Mouse (Mus musculus): ENCODE measurements around the gene Lrrc10b. TPM values are rescaled to one million over a fixed set of nuclear protein-coding genes. Genes with fewer than 3 reads are reported as not detected.

The Lrrc10b gene
- 0.13 and 0.20 TPM in 2 replicates for polyA plus RNA-seq (2014; fragmentation: Nextera tagmentation; extraction: Ambion mirVana)

- DNase-seq (ENCODE audit: low spot score) = peak; percentile 79
- H3K4me2 ChIP-seq (ENCODE audit: low read depth, low read length) = peak within 1 kb of the TSS; percentile 92
- no peaks in the 10 kb centered on the region for H3K9me3 ChIP-seq (replicated peaks; ENCODE audit: control insufficient read depth, low read length)
- peak; percentile 61 for ATAC-seq (replicated peaks; ENCODE audit: insufficient number of reproducible peaks, low FRiP score, low TSS enrichment, low read depth)
- no peak within 1 kb of the TSS for H3K27ac ChIP-seq (replicated peaks; ENCODE audit: low read depth, low read length)
- H3K36me3 ChIP-seq (replicated peaks; ENCODE audit: control insufficient read depth, insufficient read depth, low read depth, low read length) = no peaks in the 10 kb centered on the region
- H3K4me1 ChIP-seq (ENCODE audit: control insufficient read depth, insufficient read depth, low read length) = no peaks in the 10 kb centered on the region
- H3K27me3 ChIP-seq (ENCODE audit: control insufficient read depth, insufficient read depth, low read length) = peaks cover 52% of the 10 kb centered on the region
- peak within 1 kb of the TSS; percentile 55 for H3K4me3 ChIP-seq (ENCODE audit: low read depth, low read length)
- under 1% methylated on average over 86 of the region's 96 CpGs for WGBS
- H3K9ac ChIP-seq (replicated peaks; ENCODE audit: low read length) = peak within 1 kb of the TSS; percentile 57
Measured at GRCm38 (mm10) chr19:10456752-10457483, at the start of gene Lrrc10b. Lrrc10b (minus strand) TSS chr19:10457473.

GRCm38 (mm10) chr19:10502571-10502970 lies 45.3 kb upstream of the Lrrc10b start:
- DNase-seq (ENCODE audit: low spot score) (peak; percentile 74), ATAC-seq (replicated peaks; ENCODE audit: insufficient number of reproducible peaks, low FRiP score, low TSS enrichment, low read depth) (0 out of 2 replicates have a peak, but pooled peaks have one; percentile 75)
- no peak overlapping the region for H3K4me2 ChIP-seq (ENCODE audit: low read depth, low read length)
- H3K27me3 ChIP-seq (ENCODE audit: control insufficient read depth, insufficient read depth, low read length) = no peaks in the 10 kb centered on the region
- H3K27ac ChIP-seq (replicated peaks; ENCODE audit: low read depth, low read length) = no peak overlapping the region
- H3K36me3 ChIP-seq (replicated peaks; ENCODE audit: control insufficient read depth, insufficient read depth, low read depth, low read length) = no peaks in the 10 kb centered on the region
- H3K4me3 ChIP-seq (ENCODE audit: low read depth, low read length) = no peak overlapping the region
- no peaks in the 10 kb centered on the region for H3K9me3 ChIP-seq (replicated peaks; ENCODE audit: control insufficient read depth, low read length)
- H3K9ac ChIP-seq (replicated peaks; ENCODE audit: low read length) = no peak overlapping the region
- WGBS = 10% methylated on average over 4 of the region's 4 CpGs
- H3K4me1 ChIP-seq (ENCODE audit: control insufficient read depth, insufficient read depth, low read length) = no peaks in the 10 kb centered on the region

GRCm38 (mm10) chr19:10500581-10500980 lies 43.3 kb upstream of the Lrrc10b start:
- no peak overlapping the region for H3K4me3 ChIP-seq (ENCODE audit: low read depth, low read length)
- no peak overlapping the region for H3K9ac ChIP-seq (replicated peaks; ENCODE audit: low read length)
- no peak overlapping the region for H3K27ac ChIP-seq (replicated peaks; ENCODE audit: low read depth, low read length)
- ATAC-seq (replicated peaks; ENCODE audit: insufficient number of reproducible peaks, low FRiP score, low TSS enrichment, low read depth) (no peak), DNase-seq (ENCODE audit: low spot score) (no peak)
- no peaks in the 10 kb centered on the region for H3K9me3 ChIP-seq (replicated peaks; ENCODE audit: control insufficient read depth, low read length)
- no peaks in the 10 kb centered on the region for H3K4me1 ChIP-seq (ENCODE audit: control insufficient read depth, insufficient read depth, low read length)
- WGBS = 89% methylated on average over 8 of the region's 8 CpGs
- H3K4me2 ChIP-seq (ENCODE audit: low read depth, low read length) = no peak overlapping the region
- no peaks in the 10 kb centered on the region for H3K27me3 ChIP-seq (ENCODE audit: control insufficient read depth, insufficient read depth, low read length)
- H3K36me3 ChIP-seq (replicated peaks; ENCODE audit: control insufficient read depth, insufficient read depth, low read depth, low read length) = no peaks in the 10 kb centered on the region

GRCm38 (mm10) chr19:10497512-10498160 lies 40.4 kb upstream of the Lrrc10b start:
- Histone ChIP-seq H3K4me2 (ENCODE audit: low read depth, low read length) (no peak overlapping the region), H3K4me1 (ENCODE audit: control insufficient read depth, insufficient read depth, low read length) (no peaks in the 10 kb centered on the region), H3K9me3 (replicated peaks; ENCODE audit: control insufficient read depth, low read length) (no peaks in the 10 kb centered on the region), H3K27ac (replicated peaks; ENCODE audit: low read depth, low read length) (no peak overlapping the region), H3K9ac (replicated peaks; ENCODE audit: low read length) (no peak overlapping the region), H3K36me3 (replicated peaks; ENCODE audit: control insufficient read depth, insufficient read depth, low read depth, low read length) (no peaks in the 10 kb centered on the region), H3K4me3 (ENCODE audit: low read depth, low read length) (no peak overlapping the region), H3K27me3 (ENCODE audit: control insufficient read depth, insufficient read depth, low read length) (no peaks in the 10 kb centered on the region)
- no peak for DNase-seq (ENCODE audit: low spot score)
- WGBS = 64% methylated on average over 8 of the region's 8 CpGs
- ATAC-seq (replicated peaks; ENCODE audit: insufficient number of reproducible peaks, low FRiP score, low TSS enrichment, low read depth) = no peak

DNA sequence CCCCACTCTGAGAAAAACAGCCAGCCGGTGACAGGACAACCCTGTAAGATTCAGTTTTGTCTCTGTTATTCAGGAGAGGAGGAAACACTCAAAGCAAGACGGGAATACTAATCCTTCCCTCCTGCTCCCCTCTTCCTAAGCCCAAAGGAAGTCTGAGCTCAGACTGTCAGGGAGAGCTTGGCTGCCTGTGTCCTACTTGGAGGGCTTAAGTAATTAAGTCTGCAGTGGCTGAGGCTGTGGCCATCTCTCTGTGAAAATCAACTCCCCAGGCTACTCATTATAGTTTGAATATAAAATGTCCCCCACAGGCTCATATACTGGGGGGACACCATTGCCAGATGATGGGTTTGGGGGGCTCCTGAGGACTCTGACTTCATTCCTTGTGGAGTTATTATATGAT lies 39.7 kb upstream of the Lrrc10b start:
- H3K4me2 ChIP-seq (ENCODE audit: low read depth, low read length) = no peak overlapping the region
- ATAC-seq (replicated peaks; ENCODE audit: insufficient number of reproducible peaks, low FRiP score, low TSS enrichment, low read depth) (no peak), DNase-seq (ENCODE audit: low spot score) (no peak)
- no peak overlapping the region for H3K4me3 ChIP-seq (ENCODE audit: low read depth, low read length)
- no peaks in the 10 kb centered on the region for H3K9me3 ChIP-seq (replicated peaks; ENCODE audit: control insufficient read depth, low read length)
- H3K36me3 ChIP-seq (replicated peaks; ENCODE audit: control insufficient read depth, insufficient read depth, low read depth, low read length) = no peaks in the 10 kb centered on the region
- H3K4me1 ChIP-seq (ENCODE audit: control insufficient read depth, insufficient read depth, low read length) = no peaks in the 10 kb centered on the region
- no peaks in the 10 kb centered on the region for H3K27me3 ChIP-seq (ENCODE audit: control insufficient read depth, insufficient read depth, low read length)
- 60% methylated on average over 2 of the region's 2 CpGs for WGBS
- no peak overlapping the region for H3K9ac ChIP-seq (replicated peaks; ENCODE audit: low read length)
- no peak overlapping the region for H3K27ac ChIP-seq (replicated peaks; ENCODE audit: low read depth, low read length)

- Histone ChIP-seq H3K9me3 (replicated peaks; ENCODE audit: control insufficient read depth, low read length) (no peaks in the 10 kb centered on the region), H3K27me3 (ENCODE audit: control insufficient read depth, insufficient read depth, low read length) (no peaks in the 10 kb centered on the region), H3K4me3 (ENCODE audit: low read depth, low read length) (no peak overlapping the region), H3K9ac (replicated peaks; ENCODE audit: low read length) (no peak overlapping the region), H3K4me2 (ENCODE audit: low read depth, low read length) (no peak overlapping the region), H3K27ac (replicated peaks; ENCODE audit: low read depth, low read length) (no peak overlapping the region), H3K36me3 (replicated peaks; ENCODE audit: control insufficient read depth, insufficient read depth, low read depth, low read length) (no peaks in the 10 kb centered on the region), H3K4me1 (ENCODE audit: control insufficient read depth, insufficient read depth, low read length) (no peaks in the 10 kb centered on the region)
- DNase-seq (ENCODE audit: low spot score) (no peak), ATAC-seq (replicated peaks; ENCODE audit: insufficient number of reproducible peaks, low FRiP score, low TSS enrichment, low read depth) (no peak)
- 90% methylated on average over 1 of the region's 1 CpGs for WGBS
Measured at GRCm38 (mm10) chr19:10495670-10496069, 38.4 kb upstream of the Lrrc10b start.

- H3K9ac ChIP-seq (replicated peaks; ENCODE audit: low read length) = no peak overlapping the region
- H3K36me3 ChIP-seq (replicated peaks; ENCODE audit: control insufficient read depth, insufficient read depth, low read depth, low read length) = no peaks in the 10 kb centered on the region
- DNase-seq (ENCODE audit: low spot score) (peak; percentile 83), ATAC-seq (replicated peaks; ENCODE audit: insufficient number of reproducible peaks, low FRiP score, low TSS enrichment, low read depth) (peak; percentile 39)
- WGBS = 21% methylated on average over 9 of the region's 9 CpGs
- no peaks in the 10 kb centered on the region for H3K27me3 ChIP-seq (ENCODE audit: control insufficient read depth, insufficient read depth, low read length)
- no peak overlapping the region for H3K4me2 ChIP-seq (ENCODE audit: low read depth, low read length)
- H3K4me1 ChIP-seq (ENCODE audit: control insufficient read depth, insufficient read depth, low read length) = no peaks in the 10 kb centered on the region; the same call in 1 of the 2 replicates
- no peak overlapping the region for H3K27ac ChIP-seq (replicated peaks; ENCODE audit: low read depth, low read length)
- H3K9me3 ChIP-seq (replicated peaks; ENCODE audit: control insufficient read depth, low read length) = no peaks in the 10 kb centered on the region
- no peak overlapping the region for H3K4me3 ChIP-seq (ENCODE audit: low read depth, low read length)
Measured at GRCm38 (mm10) chr19:10486264-10486738, 29.0 kb upstream of the Lrrc10b start.

DNA sequence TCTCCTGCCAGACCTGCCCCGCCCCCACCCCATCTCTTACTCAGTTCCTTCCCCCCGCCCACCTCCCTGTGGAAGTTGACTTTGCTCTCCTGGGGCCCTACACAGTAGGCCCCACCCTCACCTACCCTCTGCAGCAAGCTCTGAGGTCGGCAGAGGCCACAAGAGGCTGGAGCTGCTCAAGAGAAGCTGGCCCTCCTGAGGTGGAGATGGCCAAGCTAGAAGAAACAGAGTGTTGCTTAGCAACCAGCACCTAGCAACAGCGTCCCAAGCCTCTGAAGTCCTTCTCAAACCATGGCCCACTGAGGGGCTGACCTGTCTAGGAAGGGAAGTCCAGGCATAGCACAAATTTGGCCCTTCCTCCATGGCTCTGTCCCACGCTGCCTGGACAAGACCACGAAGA lies 25.4 kb upstream of the Lrrc10b start, which contains the start of gene Ppp1r32:
Ppp1r32 (minus strand) TSS at position 226 of the 400 bp plus-strand sequence.
- Histone ChIP-seq H3K36me3 (replicated peaks; ENCODE audit: control insufficient read depth, insufficient read depth, low read depth, low read length) (no peaks in the 10 kb centered on the region), H3K4me1 (ENCODE audit: control insufficient read depth, insufficient read depth, low read length) (no peaks in the 10 kb centered on the region; the same call in 1 of the 2 replicates), H3K4me3 (ENCODE audit: low read depth, low read length) (no peak within 1 kb of the TSS), H3K4me2 (ENCODE audit: low read depth, low read length) (no peak within 1 kb of the TSS), H3K9ac (replicated peaks; ENCODE audit: low read length) (no peak within 1 kb of the TSS), H3K9me3 (replicated peaks; ENCODE audit: control insufficient read depth, low read length) (no peaks in the 10 kb centered on the region), H3K27me3 (ENCODE audit: control insufficient read depth, insufficient read depth, low read length) (no peaks in the 10 kb centered on the region), H3K27ac (replicated peaks; ENCODE audit: low read depth, low read length) (no peak within 1 kb of the TSS)
- DNase-seq (ENCODE audit: low spot score) (peak; percentile 69), ATAC-seq (replicated peaks; ENCODE audit: insufficient number of reproducible peaks, low FRiP score, low TSS enrichment, low read depth) (0 out of 2 replicates have a peak, but pooled peaks have one; percentile 49)
- 33% methylated on average over 6 of the region's 6 CpGs for WGBS

Measured in embryonic facial prominence, embryonic 11.5 days (tissue).